Comparison of ENCODE assay signal across 30 mouse cellular contexts in genomic region chr15:17048867-17049628, GRCm38 (mm10).
A peak's percentile ranks its signal among the peaks of the same experiment; 100 is the strongest.
DNase-seq lines count a peak whose midpoint lies in the region; ATAC-seq and TF ChIP-seq lines count a peak whose summit lies in the region.
"Had no signal": no experiment of that assay in that cellular context is flagged by ENCODE, and none has a peak within 500 bp of the region (broad histone marks: within the 10 kb centered on the region; RNA-seq: fewer than 3 reads in every experiment).

No protein-coding gene starts in this region.

- no peak overlapping the region for H3K9ac ChIP-seq in intestine, postnatal 0 days (ENCODE audit: low read depth, low read length)
- H3K9ac ChIP-seq: heart, embryonic 15.5 days; limb, embryonic 13.5 days; midbrain, embryonic 13.5 days; neural tube, embryonic 13.5 days had no signal

- no peaks in the 10 kb centered on the region for H3K9me3 ChIP-seq in intestine, postnatal 0 days (ENCODE audit: control insufficient read depth)
- H3K9me3 ChIP-seq: G1E; heart, embryonic 10.5 days; heart, embryonic 15.5 days; limb, embryonic 13.5 days; megakaryocyte, embryonic 14.5 days; midbrain, embryonic 13.5 days; neural tube, embryonic 13.5 days had no signal

- no peak overlapping the region for H3K27ac ChIP-seq in intestine, postnatal 0 days (ENCODE audit: low read depth, low read length)
- H3K27ac ChIP-seq: heart, embryonic 10.5 days; heart, embryonic 15.5 days; limb, embryonic 13.5 days; midbrain, embryonic 13.5 days; neural tube, embryonic 13.5 days had no signal

- TF ChIP-seq CTCF in intestine, postnatal 0 days (IDR thresholded peaks at IDR 0.05; ENCODE audit: low read depth) = no peak

- peak; percentile 73 for ATAC-seq in intestine, postnatal 0 days
- ATAC-seq in frontal cortex, adult (ENCODE audit: low TSS enrichment) = no peak
- ATAC-seq: CD4-positive, CD25-positive, alpha-beta regulatory T cell, adult 4 months; forebrain, embryonic 16.5 days; hindbrain, embryonic 16.5 days; lung, postnatal 0 days; midbrain, embryonic 13.5 days had no signal

- WGBS in intestine, postnatal 0 days = 35% methylated on average over 2 of the region's 2 CpGs

- no peaks in the 10 kb centered on the region for H3K27me3 ChIP-seq in intestine, postnatal 0 days (replicated peaks; ENCODE audit: control insufficient read depth, insufficient read depth, low read length)
- H3K27me3 ChIP-seq: heart, embryonic 15.5 days; limb, embryonic 13.5 days; megakaryocyte, embryonic 14.5 days; midbrain, embryonic 13.5 days; neural tube, embryonic 13.5 days had no signal

- H3K4me1 ChIP-seq in intestine, postnatal 0 days (replicated peaks; ENCODE audit: control insufficient read depth, insufficient read depth, low read length) = no peaks in the 10 kb centered on the region
- H3K4me1 ChIP-seq: heart, embryonic 10.5 days; heart, embryonic 15.5 days; limb, embryonic 13.5 days; megakaryocyte, embryonic 14.5 days; midbrain, embryonic 13.5 days; neural tube, embryonic 13.5 days had no signal

- H3K4me3 ChIP-seq in intestine, postnatal 0 days (ENCODE audit: low read depth, low read length) = no peak overlapping the region
- H3K4me3 ChIP-seq: heart, embryonic 10.5 days; heart, embryonic 15.5 days; limb, embryonic 13.5 days; megakaryocyte, embryonic 14.5 days; midbrain, embryonic 13.5 days; neural tube, embryonic 13.5 days had no signal

- no peak overlapping the region for H3K4me2 ChIP-seq in intestine, postnatal 0 days (replicated peaks; ENCODE audit: low read depth)
- H3K4me2 ChIP-seq: heart, embryonic 15.5 days; limb, embryonic 13.5 days; liver, embryonic 11.5 days; midbrain, embryonic 13.5 days; neural tube, embryonic 13.5 days had no signal

- no peaks in the 10 kb centered on the region for H3K36me3 ChIP-seq in intestine, postnatal 0 days (ENCODE audit: control insufficient read depth, insufficient read depth)
- H3K36me3 ChIP-seq: G1E; heart, embryonic 10.5 days; heart, embryonic 15.5 days; limb, embryonic 13.5 days; midbrain, embryonic 13.5 days; neural tube, embryonic 13.5 days had no signal

- DNase-seq in ES-CJ7 (ENCODE audit: low read depth, low spot score) = peak; percentile 83
- DNase-seq in ZHBTc4 (ENCODE audit: low read depth, low spot score) = peak; percentile 57
- peak; percentile 4 for DNase-seq in embryo, embryonic 9.5 days (ENCODE audit: extremely low spot score)
- no peak for DNase-seq in thymus, adult 18-20 months
- no peak for DNase-seq in adrenal gland, postnatal 36 days
- DNase-seq in kidney, postnatal 10 days = no peak
- DNase-seq: adrenal gland, postnatal 14 days; cerebellum, adult 2 months; cerebellum, postnatal 14 days; gastrocnemius, postnatal 25 days; heart, adult 11 months; kidney, adult 11 months; kidney, postnatal 25 days; lung, postnatal 4 days; right cerebral cortex, postnatal 4 days; thymus, postnatal 4 days had no signal

Comparison
In these comparisons a context has a peak if more than half of its experiments do, and no peak if none do; other contexts are left out.
1. DNase-seq: peak in ES-CJ7 (single experiment), ZHBTc4 (single experiment) and embryo, embryonic 9.5 days (single experiment); none in thymus, adult 18-20 months (0 of 2), adrenal gland, postnatal 36 days (0 of 2) and kidney, postnatal 10 days (single experiment).